14 mouse cellular contexts compared by ENCODE assay signal in the genomic region with DNA sequence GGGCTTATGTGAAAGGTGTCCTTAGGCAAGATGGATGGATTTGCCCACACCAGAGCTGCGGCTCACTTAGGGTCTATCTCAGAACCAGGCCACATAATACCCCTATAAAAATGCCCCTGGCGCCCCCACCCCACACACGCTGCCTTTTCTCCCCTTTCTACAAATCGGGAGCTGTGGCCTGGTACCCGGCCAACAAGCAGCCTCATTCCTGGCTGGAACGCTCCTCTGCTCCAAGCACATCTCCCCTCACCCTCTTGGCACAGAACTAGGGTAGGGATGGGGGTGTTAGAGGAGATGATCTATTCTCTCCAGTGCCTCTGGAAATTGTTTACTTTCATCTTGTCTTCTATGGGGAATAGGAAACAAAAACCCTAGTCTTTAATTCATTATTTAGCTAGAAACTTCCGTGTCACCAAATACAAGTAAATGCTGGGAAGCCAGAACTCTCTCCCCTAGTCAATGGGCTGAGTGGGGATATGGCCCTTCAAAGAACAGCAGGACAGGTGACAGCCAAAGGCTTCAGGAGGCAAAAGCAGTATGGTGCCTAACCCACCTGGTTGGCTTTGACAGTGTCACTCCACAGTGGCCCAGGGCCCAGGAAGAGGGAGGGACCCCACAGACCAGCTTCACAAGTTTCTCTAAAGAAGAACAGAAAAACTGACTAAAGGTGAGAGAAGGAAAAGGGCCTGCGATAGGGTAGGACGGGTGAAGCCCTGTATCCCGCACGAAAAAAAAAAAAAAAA. TPM values are rescaled to one million over a fixed set of nuclear protein-coding genes. Genes with fewer than 3 reads are reported as not detected.
DNase-seq lines count a peak whose midpoint lies in the region; ATAC-seq and TF ChIP-seq lines count a peak whose summit lies in the region.
"Had no signal": no experiment of that assay in that cellular context is flagged by ENCODE, and none has a peak within 500 bp of the region (broad histone marks: within the 10 kb centered on the region; RNA-seq: fewer than 3 reads in every experiment).

No protein-coding gene starts in this region.

- H3K9me3 ChIP-seq in hindbrain, embryonic 10.5 days = no peaks in the 10 kb centered on the region
- H3K9me3 ChIP-seq in hindbrain, embryonic 12.5 days (replicated peaks) = no peaks in the 10 kb centered on the region
- no peaks in the 10 kb centered on the region for H3K9me3 ChIP-seq in embryonic facial prominence, embryonic 15.5 days (replicated peaks)
- no peaks in the 10 kb centered on the region for H3K9me3 ChIP-seq in midbrain, embryonic 13.5 days
- H3K9me3 ChIP-seq: heart, embryonic 15.5 days; neural tube, embryonic 12.5 days had no signal

- H3K9ac ChIP-seq in hindbrain, embryonic 12.5 days = no peak overlapping the region
- H3K9ac ChIP-seq in embryonic facial prominence, embryonic 15.5 days = no peak overlapping the region
- no peak overlapping the region for H3K9ac ChIP-seq in midbrain, embryonic 13.5 days (replicated peaks)
- H3K9ac ChIP-seq: heart, embryonic 15.5 days; neural tube, embryonic 12.5 days had no signal

- H3K4me1 ChIP-seq in hindbrain, embryonic 10.5 days (replicated peaks) = peaks cover 12% of the 10 kb centered on the region
- H3K4me1 ChIP-seq in hindbrain, embryonic 12.5 days = peaks cover 39% of the 10 kb centered on the region
- H3K4me1 ChIP-seq in embryonic facial prominence, embryonic 15.5 days = peaks cover 82% of the 10 kb centered on the region
- peaks cover 45% of the 10 kb centered on the region for H3K4me1 ChIP-seq in midbrain, embryonic 13.5 days (replicated peaks)

- H3K36me3 ChIP-seq in hindbrain, embryonic 10.5 days = no peaks in the 10 kb centered on the region
- no peaks in the 10 kb centered on the region for H3K36me3 ChIP-seq in hindbrain, embryonic 12.5 days
- no peaks in the 10 kb centered on the region for H3K36me3 ChIP-seq in embryonic facial prominence, embryonic 15.5 days
- no peaks in the 10 kb centered on the region for H3K36me3 ChIP-seq in midbrain, embryonic 13.5 days
- H3K36me3 ChIP-seq: heart, embryonic 15.5 days; neural tube, embryonic 12.5 days had no signal

- no peak overlapping the region for H3K4me2 ChIP-seq in hindbrain, embryonic 12.5 days (replicated peaks)
- peak overlapping the region; percentile 31; the same call in 1 of the 2 replicates for H3K4me2 ChIP-seq in embryonic facial prominence, embryonic 15.5 days (replicated peaks)
- peak overlapping the region; percentile 19; the same call in 1 of the 2 replicates for H3K4me2 ChIP-seq in midbrain, embryonic 13.5 days (replicated peaks)
- H3K4me2 ChIP-seq: neural tube, embryonic 12.5 days had no signal

- no peak overlapping the region for H3K27ac ChIP-seq in hindbrain, embryonic 10.5 days
- no peak overlapping the region for H3K27ac ChIP-seq in hindbrain, embryonic 12.5 days
- peak overlapping the region; percentile 67; the same call in 1 of the 2 replicates for H3K27ac ChIP-seq in embryonic facial prominence, embryonic 15.5 days (replicated peaks)
- 0 out of 2 replicates have a peak overlapping the region, but pooled peaks have one; percentile 70 for H3K27ac ChIP-seq in midbrain, embryonic 13.5 days
- H3K27ac ChIP-seq: macrophage; neural tube, embryonic 12.5 days had no signal

- TF ChIP-seq POLR2A in brain, embryonic 14.5 days (IDR thresholded peaks at IDR 0.05; ENCODE audit: borderline replicate concordance, extremely low read depth, insufficient read depth, insufficient read length, poor library complexity, severe bottlenecking) = no peak

- peaks cover 100% of the 10 kb centered on the region for H3K27me3 ChIP-seq in hindbrain, embryonic 10.5 days (ENCODE audit: insufficient read depth, poor library complexity, severe bottlenecking)
- peaks cover 100% of the 10 kb centered on the region for H3K27me3 ChIP-seq in hindbrain, embryonic 12.5 days
- H3K27me3 ChIP-seq in embryonic facial prominence, embryonic 15.5 days = peaks cover 13% of the 10 kb centered on the region
- H3K27me3 ChIP-seq in midbrain, embryonic 13.5 days = peaks cover 95% of the 10 kb centered on the region

- TF ChIP-seq CTCF in brain, embryonic 14.5 days (IDR thresholded peaks at IDR 0.05; ENCODE audit: borderline replicate concordance, extremely low read depth, insufficient read depth, insufficient read length) = no peak

- peak; percentile 26 for DNase-seq in hindbrain, embryonic 10.5 days (ENCODE audit: low spot score)
- peak; percentile 89 for DNase-seq in brain, embryonic 14.5 days (ENCODE audit: low read depth)
- DNase-seq in kidney, adult 18-20 months = no peak
- no peak for DNase-seq in spleen, adult 18-20 months
- DNase-seq in ovary, postnatal 10 days (ENCODE audit: low spot score) = no peak
- DNase-seq: gastrocnemius, postnatal 10 days; kidney, adult 9 months; thymus, postnatal 36 days had no signal

- ATAC-seq in hindbrain, embryonic 12.5 days (ENCODE audit: low FRiP score) = no peak
- ATAC-seq in embryonic facial prominence, embryonic 15.5 days (ENCODE audit: insufficient number of reproducible peaks, low FRiP score, low TSS enrichment, low read depth) = no peak
- ATAC-seq in midbrain, embryonic 13.5 days = no peak

- 2% methylated on average over 11 of the region's 11 CpGs for WGBS in hindbrain, embryonic 10.5 days
- 6% methylated on average over 11 of the region's 11 CpGs for WGBS in hindbrain, embryonic 12.5 days
- WGBS in embryonic facial prominence, embryonic 15.5 days = 36% methylated on average over 11 of the region's 11 CpGs
- 9% methylated on average over 11 of the region's 11 CpGs for WGBS in midbrain, embryonic 13.5 days

- no peak overlapping the region for H3K4me3 ChIP-seq in hindbrain, embryonic 10.5 days
- H3K4me3 ChIP-seq in hindbrain, embryonic 12.5 days = no peak overlapping the region
- no peak overlapping the region for H3K4me3 ChIP-seq in embryonic facial prominence, embryonic 15.5 days (replicated peaks)
- no peak overlapping the region for H3K4me3 ChIP-seq in midbrain, embryonic 13.5 days (replicated peaks)
- H3K4me3 ChIP-seq: heart, embryonic 15.5 days; neural tube, embryonic 12.5 days had no signal

RNA-seq across cellular contexts. Expression of a gene that starts 21.3 kb away (rescaled TPM):
- 0.07 and 0.29 TPM in 2 replicates for polyA plus RNA-seq in hindbrain, embryonic 10.5 days (2016; fragmentation: Nextera tagmentation; extraction: Ambion mirVana)
- 11.6 and 14.2 TPM in 2 replicates for polyA plus RNA-seq in hindbrain, embryonic 12.5 days (2016; fragmentation: Nextera tagmentation; extraction: Ambion mirVana)
- polyA plus RNA-seq in brain, embryonic 14.5 days (2012; rRNA removed) = 34.0 and 46.8 TPM in 2 replicates
- 61.4 and 62.0 TPM in 2 replicates for polyA plus RNA-seq in embryonic facial prominence, embryonic 15.5 days (2015; fragmentation: Nextera tagmentation; extraction: Ambion mirVana)
- 22.4 and 28.4 TPM in 2 replicates for polyA plus RNA-seq in midbrain, embryonic 13.5 days (2015; fragmentation: Nextera tagmentation; extraction: Ambion mirVana)

RNA-seq across cellular contexts. Expression of a gene that starts 43.8 kb away (rescaled TPM):
- polyA plus RNA-seq in hindbrain, embryonic 10.5 days (2016; fragmentation: Nextera tagmentation; extraction: Ambion mirVana) = 3.8 and 5.5 TPM in 2 replicates
- polyA plus RNA-seq in hindbrain, embryonic 12.5 days (2016; fragmentation: Nextera tagmentation; extraction: Ambion mirVana) = 6.6 and 7.1 TPM in 2 replicates
- 8.0 and 8.9 TPM in 2 replicates for polyA plus RNA-seq in brain, embryonic 14.5 days (2012; rRNA removed)
- polyA plus RNA-seq in embryonic facial prominence, embryonic 15.5 days (2015; fragmentation: Nextera tagmentation; extraction: Ambion mirVana) = 8.4 and 8.9 TPM in 2 replicates
- polyA plus RNA-seq in midbrain, embryonic 13.5 days (2015; fragmentation: Nextera tagmentation; extraction: Ambion mirVana) = 8.8 and 8.9 TPM in 2 replicates

RNA-seq across cellular contexts. Expression of a gene that starts 52.5 kb away (rescaled TPM):
- 43.7 and 45.8 TPM in 2 replicates for polyA plus RNA-seq in hindbrain, embryonic 10.5 days (2016; fragmentation: Nextera tagmentation; extraction: Ambion mirVana)
- 35.7 and 38.6 TPM in 2 replicates for polyA plus RNA-seq in hindbrain, embryonic 12.5 days (2016; fragmentation: Nextera tagmentation; extraction: Ambion mirVana)
- polyA plus RNA-seq in brain, embryonic 14.5 days (2012; rRNA removed) = 30.1 and 39.2 TPM in 2 replicates
- 46.5 TPM in 2 replicates for polyA plus RNA-seq in embryonic facial prominence, embryonic 15.5 days (2015; fragmentation: Nextera tagmentation; extraction: Ambion mirVana)
- 34.5 and 36.3 TPM in 2 replicates for polyA plus RNA-seq in midbrain, embryonic 13.5 days (2015; fragmentation: Nextera tagmentation; extraction: Ambion mirVana)

RNA-seq across cellular contexts. Expression of a gene that starts 56.0 kb away (rescaled TPM):
- 0.54 and 1.9 TPM in 2 replicates for polyA plus RNA-seq in hindbrain, embryonic 10.5 days (2016; fragmentation: Nextera tagmentation; extraction: Ambion mirVana)
- 3.0 and 3.6 TPM in 2 replicates for polyA plus RNA-seq in hindbrain, embryonic 12.5 days (2016; fragmentation: Nextera tagmentation; extraction: Ambion mirVana)
- polyA plus RNA-seq in brain, embryonic 14.5 days (2012; rRNA removed) = 0.92 and 1.5 TPM in 2 replicates
- 4.2 and 4.9 TPM in 2 replicates for polyA plus RNA-seq in embryonic facial prominence, embryonic 15.5 days (2015; fragmentation: Nextera tagmentation; extraction: Ambion mirVana)
- polyA plus RNA-seq in midbrain, embryonic 13.5 days (2015; fragmentation: Nextera tagmentation; extraction: Ambion mirVana) = 1.3 and 1.9 TPM in 2 replicates
- polyA plus RNA-seq: macrophage had no signal

Comparison
In these comparisons a context has a peak if more than half of its experiments do, and no peak if none do; other contexts are left out.
1. DNase-seq: peak in hindbrain, embryonic 10.5 days (single experiment) and brain, embryonic 14.5 days (single experiment); none in kidney, adult 18-20 months (single experiment), spleen, adult 18-20 months (0 of 2) and ovary, postnatal 10 days (single experiment).
2. H3K27ac ChIP-seq: peak in embryonic facial prominence, embryonic 15.5 days (single experiment) and midbrain, embryonic 13.5 days (single experiment); none in hindbrain, embryonic 10.5 days (single experiment) and hindbrain, embryonic 12.5 days (single experiment).